Mouse (Mus musculus) brain, embryonic 14.5 days (tissue): ENCODE data around the gene Ndufb4. TPM values are rescaled to one million over a fixed set of nuclear protein-coding genes. Genes with fewer than 3 reads are reported as not detected.

Experiments
- DNase-seq: peaks from one replicate; pipeline ENCODE4 v3.0.0-alpha.2; 2011; ENCODE audit warnings: low read depth
- CTCF ChIP-seq: fragments of 200-500 bp; IDR thresholded peaks from 2 replicates; pipeline ENCODE4 v1.5.1; 2012; ENCODE audit warnings: inconsistent platforms, mild to moderate bottlenecking, moderate library complexity, borderline replicate concordance; ENCODE audit not compliant: insufficient read depth, insufficient read length; ENCODE audit errors: extremely low read depth
- POLR2A ChIP-seq: fragments of 200-500 bp; IDR thresholded peaks from 2 replicates; pipeline ENCODE4 v1.6.1; 2012; ENCODE audit warnings: mild to moderate bottlenecking, inconsistent platforms, borderline replicate concordance; ENCODE audit not compliant: poor library complexity, insufficient read depth, insufficient read length, severe bottlenecking; ENCODE audit errors: extremely low read depth
- polyA plus RNA-seq: library from polyadenylated mRNA; depleted of rRNA; stranded (reverse); fragments of >200 nt; gene quantifications from 2 replicates; pipeline ENCODE4 v1.2.3, GENCODE M21; 2012; rRNA removed

Gene Ndufb4
- polyA plus RNA-seq, 1 experiment = 41.7 TPM

DNA sequence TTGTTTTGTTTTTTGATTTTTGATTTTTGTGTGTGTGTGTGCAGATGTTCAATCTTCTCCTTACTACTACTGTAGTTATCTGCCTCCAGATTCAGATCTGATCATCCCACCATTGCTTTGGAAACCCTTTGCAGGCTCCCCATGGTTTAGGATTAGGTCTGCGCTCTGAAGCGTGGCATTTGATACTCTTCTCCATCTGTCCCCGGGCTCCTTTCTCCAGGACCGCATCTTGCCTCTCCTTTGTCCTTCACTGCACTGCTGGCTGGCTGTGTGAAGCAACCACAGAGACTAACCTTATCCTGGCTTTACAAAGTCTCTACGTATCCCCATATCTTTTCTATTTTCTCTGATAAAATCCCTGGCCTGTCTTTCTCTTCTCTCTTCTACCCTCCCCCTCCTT, 31.3 kb downstream of the Ndufb4 start:
- DNase-seq = peak; percentile 26
- TF ChIP-seq POLR2A = no peak
- no peak for TF ChIP-seq CTCF

- no peak for DNase-seq
- TF ChIP-seq POLR2A = no peak
- no peak for TF ChIP-seq CTCF
These were observed 31.9 kb downstream of the Ndufb4 start for GRCm38 (mm10) chr16:37622403-37622802.

DNA sequence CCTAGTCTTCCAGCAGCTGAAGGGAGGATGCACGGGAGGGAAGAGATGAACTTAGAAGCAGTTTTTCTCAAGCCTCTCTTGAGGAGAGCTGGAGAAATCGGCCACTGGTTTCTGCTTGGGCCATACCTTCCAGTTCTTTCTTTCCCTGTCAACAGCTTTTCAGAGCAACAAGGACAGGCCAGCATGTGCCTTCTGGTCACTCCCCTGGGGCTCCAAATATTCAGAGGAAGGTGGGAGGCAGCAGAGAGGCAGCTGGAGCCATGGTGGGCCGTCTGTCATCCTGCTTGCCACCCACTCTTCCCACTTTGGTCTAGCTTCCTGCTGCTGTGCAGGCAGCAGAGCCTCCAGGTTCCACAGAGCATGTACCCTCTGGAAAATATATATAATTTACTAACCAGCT, 36.6 kb downstream of the Ndufb4 start:
- TF ChIP-seq POLR2A = no peak
- no peak for TF ChIP-seq CTCF
- peak; percentile 56 for DNase-seq

- TF ChIP-seq POLR2A (no peak), CTCF (no peak)
- DNase-seq = no peak
These were observed 38.1 kb downstream of the Ndufb4 start for GRCm38 (mm10) chr16:37616104-37616503.

GRCm38 (mm10) chr16:37615429-37615828, 38.8 kb downstream of the Ndufb4 start:
- DNase-seq = no peak
- TF ChIP-seq POLR2A = no peak
- no peak for TF ChIP-seq CTCF

GRCm38 (mm10) chr16:37614540-37614939, 39.7 kb downstream of the Ndufb4 start:
- no peak for TF ChIP-seq CTCF
- no peak for TF ChIP-seq POLR2A
- no peak for DNase-seq

DNA sequence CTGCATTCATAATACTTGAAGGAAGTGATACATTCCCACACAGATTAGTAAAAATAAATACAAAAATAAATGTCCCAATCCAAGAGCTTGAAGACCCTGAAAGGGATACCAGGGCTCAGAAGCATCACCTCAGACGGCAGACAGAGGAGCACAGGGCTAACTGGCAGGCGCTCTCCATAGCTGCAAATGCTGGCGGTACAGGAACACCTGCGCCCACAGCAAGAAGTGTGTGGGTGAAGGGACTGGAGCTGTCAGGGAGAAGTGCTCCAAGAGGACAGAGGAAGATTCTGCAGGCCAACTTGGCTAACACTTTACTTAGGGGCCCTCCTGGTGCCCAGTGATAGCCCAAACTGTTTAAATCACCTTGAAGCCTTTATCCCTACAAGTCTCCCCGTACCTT, 42.2 kb downstream of the Ndufb4 start:
- no peak for DNase-seq

GRCm38 (mm10) chr16:37611072-37611471, 43.2 kb downstream of the Ndufb4 start:
- TF ChIP-seq POLR2A (no peak), CTCF (no peak)
- no peak for DNase-seq

More for the DNA sequence above, 42.2 kb downstream of the Ndufb4 start:
- TF ChIP-seq POLR2A = no peak

GRCm38 (mm10) chr16:37610333-37610732, 43.9 kb downstream of the Ndufb4 start:
- DNase-seq = no peak
- TF ChIP-seq CTCF (no peak), POLR2A (no peak)

DNA sequence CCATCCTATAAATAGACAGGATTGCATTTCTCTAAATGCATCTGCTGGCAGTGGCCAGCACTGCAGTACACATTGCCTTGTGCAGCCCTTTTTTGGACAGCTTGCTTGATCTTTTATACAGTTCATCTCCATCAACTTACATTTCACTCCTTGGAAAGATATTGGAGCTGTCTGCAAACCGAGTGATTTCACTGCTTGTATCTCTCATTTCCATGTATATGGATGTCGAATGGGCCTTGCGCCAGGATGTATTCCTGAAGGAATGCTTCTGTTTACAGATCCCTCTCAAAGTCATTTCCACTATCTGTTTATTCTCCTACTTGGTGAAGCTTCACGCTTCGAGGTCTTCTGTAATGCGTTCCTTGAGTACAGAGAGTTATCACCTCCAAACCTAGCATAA, 50.0 kb downstream of the Ndufb4 start:
- no peak for TF ChIP-seq CTCF
- TF ChIP-seq POLR2A = no peak
- no peak for DNase-seq

- TF ChIP-seq POLR2A (no peak), CTCF (no peak)
- DNase-seq = no peak
These were observed 50.8 kb downstream of the Ndufb4 start for GRCm38 (mm10) chr16:37603431-37603830.

DNA sequence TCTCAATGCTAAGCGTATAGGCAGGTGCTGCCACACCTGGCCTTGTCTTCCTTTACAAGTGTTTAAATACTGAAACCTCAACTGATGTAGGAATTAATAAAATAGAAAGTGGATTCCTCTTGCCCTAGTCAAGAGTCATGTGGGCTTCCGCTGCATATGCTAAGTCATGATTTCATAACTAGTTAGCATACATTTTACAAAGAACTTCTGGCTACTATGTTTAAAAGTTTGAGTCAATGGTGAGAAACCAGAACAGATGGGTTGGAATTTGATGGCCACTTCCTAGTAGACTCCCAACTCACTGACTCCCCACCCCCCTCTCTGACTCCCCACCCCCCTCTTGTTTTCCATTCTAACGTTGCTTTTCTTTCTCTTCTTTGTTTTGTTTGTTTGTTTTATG, 54.9 kb downstream of the Ndufb4 start:
- no peak for DNase-seq

GRCm38 (mm10) chr16:37598463-37598862, 55.8 kb downstream of the Ndufb4 start:
- DNase-seq = no peak
- TF ChIP-seq CTCF (no peak), POLR2A (no peak)

More for the DNA sequence above, 54.9 kb downstream of the Ndufb4 start:
- TF ChIP-seq CTCF (no peak), POLR2A (no peak)

GRCm38 (mm10) chr16:37597412-37597811, 56.8 kb downstream of the Ndufb4 start:
- DNase-seq = no peak
- TF ChIP-seq POLR2A = no peak

Other genes starting within 250 kb of the Ndufb4 start
- 26.7 and 27.5 TPM in 2 replicates for gene Gtf2e1, start 114.7 kb downstream of the Ndufb4 start, polyA plus RNA-seq
- gene Rabl3, start 114.6 kb downstream of the Ndufb4 start, polyA plus RNA-seq = 8.6 and 10.8 TPM in 2 replicates
- gene Hgd, start 74.3 kb downstream of the Ndufb4 start, polyA plus RNA-seq = 0.07 and 0.18 TPM in 2 replicates
- gene Fstl1, start 122.4 kb upstream of the Ndufb4 start, polyA plus RNA-seq = 54.2 and 79.7 TPM in 2 replicates
- gene Gm36028, start 206.7 kb upstream of the Ndufb4 start, polyA plus RNA-seq = 0.25 and 0.43 TPM in 2 replicates
- 21.9 and 32.2 TPM in 2 replicates for gene Lrrc58, start 213.9 kb upstream of the Ndufb4 start, polyA plus RNA-seq